Mouse (Mus musculus): ENCODE results near the gene Actr6.

DNA sequence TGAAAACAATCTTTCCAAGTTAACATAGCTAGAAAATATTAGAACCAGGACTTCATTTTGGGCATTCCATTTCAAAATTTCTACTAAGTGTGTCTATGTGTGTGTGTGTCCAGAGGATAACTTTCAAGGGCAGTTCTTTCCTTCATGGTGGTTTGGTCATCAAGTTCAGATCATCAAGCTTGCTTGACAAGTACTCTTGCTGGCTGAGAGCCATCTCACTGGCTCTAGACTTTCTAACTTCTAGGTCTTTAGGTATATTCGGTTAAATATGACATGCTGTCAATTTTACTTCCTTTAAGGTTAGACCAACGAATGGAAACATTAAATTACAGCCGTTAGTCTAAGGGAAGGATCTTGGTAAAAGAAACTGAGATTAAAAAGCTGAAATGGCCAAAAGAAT, 12.2 kb upstream of the Actr6 start:
- TF ChIP-seq HCFC1 (IDR thresholded peaks at IDR 0.05; ENCODE audit: low read depth, low read length) (no peak), ZKSCAN1 (IDR thresholded peaks at IDR 0.05; ENCODE audit: borderline replicate concordance, low read depth, low read length) (no peak), CTCF (conservative IDR thresholded peaks at IDR 0.05 in 1 of 2, IDR thresholded peaks at IDR 0.05 in 1 of 2; ENCODE audit: low read depth in 2 of 2, low read length in 2 of 2) (no peak), CHD1 (IDR thresholded peaks at IDR 0.05; ENCODE audit: low read depth, low read length) (no peak), CHD2 (IDR thresholded peaks at IDR 0.05; ENCODE audit: low read length) (no peak), MAZ (IDR thresholded peaks at IDR 0.05; ENCODE audit: low read depth, low read length) (0 out of 2 replicates have a peak, but pooled peaks have one; percentile 42), POLR2A (IDR thresholded peaks at IDR 0.05; ENCODE audit: low read depth, low read length) (no peak), MAX (IDR thresholded peaks at IDR 0.05; ENCODE audit: low read length) (no peak), ZC3H11A (IDR thresholded peaks at IDR 0.05; ENCODE audit: low read depth, low read length) (no peak), KAT2A (IDR thresholded peaks at IDR 0.05; ENCODE audit: insufficient replicate concordance, low read length) (no peak), JUN (IDR thresholded peaks at IDR 0.05; ENCODE audit: insufficient read depth, low read depth, low read length) (no peak), PAX5 (IDR thresholded peaks at IDR 0.05; ENCODE audit: low read length) (no peak), EP300 (IDR thresholded peaks at IDR 0.05; ENCODE audit: low read length) (peak; percentile 12; the same call in 1 of the 2 replicates), USF1 (IDR thresholded peaks at IDR 0.05; ENCODE audit: low read depth, low read length) (no peak)
